Mouse (Mus musculus) common myeloid progenitor, adult 5-6 weeks (primary cell): ENCODE results near the gene Vps51. TPM values are rescaled to one million over a fixed set of nuclear protein-coding genes. Genes with fewer than 3 reads are reported as not detected.

Experiments used
- ATAC-seq: replicated peaks from 2 replicates; pipeline ENCODE4 v1.8.0; 2016; ENCODE audit warnings: low read depth, mild to moderate bottlenecking, moderate TSS enrichment, inconsistent platforms; ENCODE audit not compliant: poor library complexity, severe bottlenecking
- total RNA-seq: library from RNA; stranded (forward); fragments of 200-1000, 187-1606 nt; gene quantifications from 2 replicates; pipeline ENCODE4 v1.2.3, GENCODE M21; 2017

The Vps51 gene
- total RNA-seq, 1 experiment from 2014 or later = 43.1 TPM

GRCm38 (mm10) chr19:6020276-6020675, 56.8 kb downstream of the Vps51 start:
- no peak for ATAC-seq

- ATAC-seq = peak; percentile 53
These were observed 58.6 kb downstream of the Vps51 start for GRCm38 (mm10) chr19:6018142-6019089.

Other genes with a start within 250 kb of the Vps51 start
- 21.1 and 26.8 TPM in 2 replicates for gene Frmd8, start 202.0 kb downstream of the Vps51 start, total RNA-seq
- gene Slc25a45, start 199.4 kb downstream of the Vps51 start, total RNA-seq = 34.0 and 41.0 TPM in 2 replicates
- gene Tigd3, start 183.1 kb downstream of the Vps51 start, total RNA-seq = 0.34 and 2.8 TPM in 2 replicates
- 87.4 and 131 TPM in 2 replicates for gene Dpf2, start 164.2 kb downstream of the Vps51 start, total RNA-seq
- gene Cdc42ep2, start 152.4 kb downstream of the Vps51 start, total RNA-seq = not detected in 2 replicates
- gene Pola2, start 113.0 kb downstream of the Vps51 start, total RNA-seq = 61.2 and 63.5 TPM in 2 replicates
- not detected in 2 replicates for gene Slc22a20, start 91.1 kb downstream of the Vps51 start, total RNA-seq
- gene Capn1, start 61.3 kb downstream of the Vps51 start, total RNA-seq = 29.9 and 37.2 TPM in 2 replicates
- 5.9 and 6.5 TPM in 2 replicates for gene Syvn1, start 30.7 kb downstream of the Vps51 start, total RNA-seq
- 25.8 and 35.8 TPM in 2 replicates for gene Mrpl49, start 19.4 kb downstream of the Vps51 start, total RNA-seq
- gene Fau, start 19.4 kb downstream of the Vps51 start, total RNA-seq = 1,809 and 1,850 TPM in 2 replicates
- 10.3 and 11.6 TPM in 2 replicates for gene Znhit2, start 16.0 kb downstream of the Vps51 start, total RNA-seq
- 4.9 and 5.9 TPM in 2 replicates for gene Tm7sf2, start 8.9 kb downstream of the Vps51 start, total RNA-seq
- not detected in 2 replicates for gene Tmem262, start 2.8 kb upstream of the Vps51 start, total RNA-seq
- gene Gm28374, start 5.0 kb upstream of the Vps51 start, total RNA-seq = not detected in 2 replicates
- 25.2 and 34.0 TPM in 2 replicates for gene Zfpl1, start 7.7 kb upstream of the Vps51 start, total RNA-seq
- gene Cdca5, start 7.8 kb upstream of the Vps51 start, total RNA-seq = 25.8 and 26.2 TPM in 2 replicates
- 0.46 TPM in 1 of 2 replicates, not detected in the other for gene AC131692.1, start 17.2 kb upstream of the Vps51 start, total RNA-seq
- gene Naaladl1, start 28.6 kb upstream of the Vps51 start, total RNA-seq = not detected in 2 replicates
- 4.9 and 8.2 TPM in 2 replicates for gene Sac3d1, start 41.4 kb upstream of the Vps51 start, total RNA-seq
- 11.3 and 17.0 TPM in 2 replicates for gene Snx15, start 51.1 kb upstream of the Vps51 start, total RNA-seq
- 0.44 and 0.78 TPM in 2 replicates for gene Batf2, start 63.8 kb upstream of the Vps51 start, total RNA-seq
- 27.6 and 36.5 TPM in 2 replicates for gene Arl2, start 64.3 kb upstream of the Vps51 start, total RNA-seq
- not detected in 2 replicates for gene Majin, start 107.2 kb upstream of the Vps51 start, total RNA-seq
- 0.14 TPM in 1 of 2 replicates, not detected in the other for gene Gpha2, start 149.1 kb upstream of the Vps51 start, total RNA-seq
- gene Ppp2r5b, start 158.6 kb upstream of the Vps51 start, total RNA-seq = 2.6 and 4.2 TPM in 2 replicates
- 10.7 and 12.6 TPM in 2 replicates for gene Atg2a, start 164.4 kb upstream of the Vps51 start, total RNA-seq
- gene Ehd1, start 199.5 kb upstream of the Vps51 start, total RNA-seq = 15.6 and 16.8 TPM in 2 replicates
- gene Cdc42bpg, start 229.2 kb upstream of the Vps51 start, total RNA-seq = 2.6 and 2.9 TPM in 2 replicates